Mouse (Mus musculus) intestine, embryonic 15.5 days (tissue): ENCODE measurements around the gene Dennd6b. TPM values are rescaled to one million over a fixed set of nuclear protein-coding genes. Genes with fewer than 3 reads are reported as not detected.

Source experiments
- ATAC-seq: fragments of 200-750 bp; cut with Nextera tagmentation; 2 replicates; pipeline ENCODE4 v1.8.0; 2017; ENCODE audit warnings: moderate TSS enrichment, moderate library complexity
- H3K27ac ChIP-seq: fragments of 300-500 bp; sonication (generic); 2 replicates; pipeline ENCODE4 v1.5.1; 2015; ENCODE audit warnings: mild to moderate bottlenecking, inconsistent platforms
- H3K27me3 ChIP-seq: fragments of 300-500 bp; sonication (generic); replicated peaks from 2 replicates; pipeline ENCODE4 v1.6.1; 2015; ENCODE audit warnings: inconsistent platforms
- H3K36me3 ChIP-seq: fragments of 300-500 bp; sonication (generic); 2 replicates; pipeline ENCODE4 v1.6.1; 2015; ENCODE audit warnings: inconsistent platforms
- H3K4me1 ChIP-seq: fragments of 300-500 bp; sonication (generic); replicated peaks from 2 replicates; pipeline ENCODE4 v1.6.1; 2015; ENCODE audit warnings: inconsistent platforms
- H3K4me2 ChIP-seq: fragments of 300-500 bp; sonication (generic); replicated peaks from 2 replicates; pipeline ENCODE4 v1.6.1; 2015; ENCODE audit warnings: mild to moderate bottlenecking, inconsistent platforms
- H3K4me3 ChIP-seq: fragments of 300-500 bp; sonication (generic); replicated peaks from 2 replicates; pipeline ENCODE4 v1.5.1; 2015; ENCODE audit warnings: inconsistent platforms
- H3K9ac ChIP-seq: fragments of 300-500 bp; sonication (generic); 2 replicates; pipeline ENCODE4 v1.6.1; 2015; ENCODE audit warnings: inconsistent platforms
- H3K9me3 ChIP-seq: fragments of 300-500 bp; sonication (generic); 2 replicates; pipeline ENCODE4 v1.6.1; 2016; ENCODE audit warnings: inconsistent platforms
- WGBS: fragments of 180-500 bp; shearing (Covaris S2); methylation state at CpG from one replicate; pipeline ENCODE4 v1.1.7; 2015; 5-methylcytosine and 5-hydroxymethylcytosine counted together
- polyA plus RNA-seq: library from polyadenylated mRNA; unstranded; fragments of >200 nt; fragmentation: Nextera tagmentation; extraction: Ambion mirVana; gene quantifications from 2 replicates; pipeline ENCODE4 v1.2.1, GENCODE M21; 2015

Gene Dennd6b
- 12.1 and 13.1 TPM in 2 replicates for polyA plus RNA-seq

DNA sequence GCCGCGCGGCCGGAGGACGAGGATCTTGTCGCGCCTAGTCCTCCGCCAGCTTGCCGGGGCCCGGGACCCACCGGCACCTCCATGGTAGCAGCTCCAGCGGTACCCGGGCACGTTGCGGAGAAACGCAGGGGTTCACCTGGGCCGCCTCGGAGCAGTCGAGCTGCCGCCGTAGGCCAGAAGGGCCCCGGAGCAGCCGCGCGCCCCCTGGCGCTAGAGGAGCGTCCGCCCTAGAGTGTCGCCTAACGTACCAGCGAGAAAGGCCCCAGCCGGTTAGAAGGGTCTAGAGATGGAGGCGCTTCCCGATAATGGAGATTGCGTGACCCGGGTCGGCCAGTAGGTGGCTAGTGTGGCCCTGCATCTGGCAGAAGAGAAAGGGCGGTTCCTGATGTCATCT is at the start of gene Dennd6b:
Gene Dennd6b, minus strand, starts transcription at position 184 of the 394 bp plus-strand sequence.
- H3K27me3 ChIP-seq = no peaks in the 10 kb centered on the region
- H3K4me1 ChIP-seq = peaks cover 14% of the 10 kb centered on the region
- H3K36me3 ChIP-seq = no peaks in the 10 kb centered on the region
- under 1% methylated on average over 38 of the region's 38 CpGs for WGBS
- no peaks in the 10 kb centered on the region for H3K9me3 ChIP-seq
- peak; percentile 99 for ATAC-seq
- peak within 1 kb of the TSS; percentile 82 for H3K4me2 ChIP-seq
- H3K27ac ChIP-seq = peak within 1 kb of the TSS; percentile 92
- peak within 1 kb of the TSS; percentile 71 for H3K9ac ChIP-seq
- H3K4me3 ChIP-seq = peak within 1 kb of the TSS; percentile 59

DNA sequence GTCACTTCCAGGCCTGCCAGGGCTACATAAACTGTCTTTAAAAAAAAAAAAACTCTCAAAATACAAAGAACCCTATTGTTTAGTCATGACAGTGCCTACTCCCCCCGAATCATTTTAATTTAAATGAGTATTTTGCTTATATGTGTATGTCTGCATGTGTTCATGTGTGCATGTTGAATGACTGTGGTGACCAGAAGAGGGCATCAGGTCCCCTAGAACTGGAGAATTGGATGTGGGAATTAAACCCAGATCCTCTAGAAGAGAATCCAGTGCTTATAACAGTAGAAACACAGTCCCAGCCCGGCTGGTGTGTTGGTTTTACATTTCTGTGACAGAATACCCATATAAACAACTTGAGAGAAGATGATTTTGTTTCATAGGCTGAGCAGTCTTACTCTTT is 44.7 kb upstream of the Dennd6b start:
- no peak for ATAC-seq
- Histone ChIP-seq H3K9me3 (no peaks in the 10 kb centered on the region), H3K4me1 (no peaks in the 10 kb centered on the region), H3K27ac (no peak overlapping the region), H3K4me3 (no peak overlapping the region), H3K4me2 (no peak overlapping the region), H3K36me3 (no peaks in the 10 kb centered on the region), H3K27me3 (no peaks in the 10 kb centered on the region), H3K9ac (no peak overlapping the region)
- WGBS = 63% methylated on average over 2 of the region's 2 CpGs

GRCm38 (mm10) chr15:89239751-89240392 is 43.6 kb upstream of the Dennd6b start:
- no peaks in the 10 kb centered on the region for H3K27me3 ChIP-seq
- H3K36me3 ChIP-seq = no peaks in the 10 kb centered on the region
- no peak for ATAC-seq
- no peaks in the 10 kb centered on the region for H3K9me3 ChIP-seq
- H3K9ac ChIP-seq = no peak overlapping the region
- H3K4me2 ChIP-seq = no peak overlapping the region
- WGBS = 60% methylated on average over 3 of the region's 3 CpGs
- no peak overlapping the region for H3K27ac ChIP-seq
- H3K4me1 ChIP-seq = no peaks in the 10 kb centered on the region
- no peak overlapping the region for H3K4me3 ChIP-seq

- Histone ChIP-seq H3K36me3 (no peaks in the 10 kb centered on the region), H3K9me3 (no peaks in the 10 kb centered on the region), H3K4me2 (no peak overlapping the region), H3K9ac (no peak overlapping the region), H3K4me1 (no peaks in the 10 kb centered on the region), H3K27me3 (no peaks in the 10 kb centered on the region), H3K27ac (no peak overlapping the region), H3K4me3 (no peak overlapping the region)
- WGBS = 79% methylated on average over 4 of the region's 4 CpGs
- ATAC-seq = no peak
These were observed 37.8 kb upstream of the Dennd6b start for GRCm38 (mm10) chr15:89234052-89234451.

DNA sequence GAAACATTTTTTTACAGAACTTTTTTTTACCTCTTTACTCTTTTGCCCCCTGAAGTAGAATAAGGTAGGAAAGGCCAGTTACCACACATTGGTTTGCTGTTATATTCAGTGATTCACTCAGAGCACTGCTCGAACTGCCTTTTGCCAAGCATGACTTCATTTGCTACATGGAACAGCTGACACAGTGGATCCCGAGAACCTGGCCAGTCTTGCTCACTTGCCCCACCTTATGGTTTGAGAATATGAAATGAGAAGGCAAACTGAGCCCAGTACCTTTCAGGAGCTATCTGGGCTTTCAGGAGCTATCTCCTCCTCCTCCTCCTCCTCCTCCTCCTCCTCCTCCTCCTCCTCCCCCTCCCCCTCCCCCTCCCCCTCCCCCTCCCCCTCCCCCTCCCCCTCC is 37.3 kb upstream of the Dennd6b start:
- Histone ChIP-seq H3K27me3 (no peaks in the 10 kb centered on the region), H3K36me3 (no peaks in the 10 kb centered on the region), H3K27ac (no peak overlapping the region), H3K4me3 (no peak overlapping the region), H3K4me2 (no peak overlapping the region), H3K9ac (no peak overlapping the region), H3K4me1 (no peaks in the 10 kb centered on the region), H3K9me3 (no peaks in the 10 kb centered on the region)
- 44% methylated on average over 2 of the region's 2 CpGs for WGBS
- no peak for ATAC-seq

DNA sequence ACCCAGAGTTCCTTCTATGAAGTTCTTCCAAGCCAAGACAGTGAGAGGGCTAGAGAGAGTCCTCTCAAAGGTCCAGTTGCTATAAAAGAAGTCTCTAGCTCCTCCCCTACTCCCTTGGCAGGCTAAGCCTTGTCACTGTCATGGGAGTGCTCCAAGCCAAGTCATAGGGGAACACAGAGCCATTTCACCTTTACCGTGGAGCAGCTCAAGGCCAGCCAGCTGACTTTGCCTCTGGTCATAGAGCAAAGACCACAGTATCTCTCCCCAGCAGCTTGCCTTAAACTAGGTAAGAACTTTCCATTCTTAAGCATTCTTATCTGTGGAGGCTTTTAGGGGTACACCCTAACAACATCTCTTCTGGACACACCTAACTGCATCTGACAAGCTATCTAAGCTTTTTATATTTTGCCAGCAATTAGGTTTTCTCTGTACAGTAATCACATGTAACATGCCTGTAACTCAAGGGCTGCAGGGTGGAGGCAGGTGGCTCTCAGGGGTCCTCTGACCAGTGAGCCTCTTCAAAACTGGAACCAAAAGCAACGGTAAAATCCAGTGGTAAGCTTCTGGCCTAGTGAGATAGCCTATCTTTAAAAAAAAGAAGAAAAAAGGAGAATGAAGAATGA is 19.4 kb upstream of the Dennd6b start:
- ATAC-seq = no peak
- peaks cover 6% of the 10 kb centered on the region for H3K36me3 ChIP-seq
- H3K27me3 ChIP-seq = no peaks in the 10 kb centered on the region
- H3K27ac ChIP-seq = no peak overlapping the region
- H3K4me3 ChIP-seq = no peak overlapping the region
- H3K4me2 ChIP-seq = no peak overlapping the region
- 87% methylated on average over 2 of the region's 2 CpGs for WGBS
- peaks cover 6% of the 10 kb centered on the region; the same call in 1 of the 2 replicates for H3K4me1 ChIP-seq
- H3K9me3 ChIP-seq = no peaks in the 10 kb centered on the region
- no peak overlapping the region for H3K9ac ChIP-seq

DNA sequence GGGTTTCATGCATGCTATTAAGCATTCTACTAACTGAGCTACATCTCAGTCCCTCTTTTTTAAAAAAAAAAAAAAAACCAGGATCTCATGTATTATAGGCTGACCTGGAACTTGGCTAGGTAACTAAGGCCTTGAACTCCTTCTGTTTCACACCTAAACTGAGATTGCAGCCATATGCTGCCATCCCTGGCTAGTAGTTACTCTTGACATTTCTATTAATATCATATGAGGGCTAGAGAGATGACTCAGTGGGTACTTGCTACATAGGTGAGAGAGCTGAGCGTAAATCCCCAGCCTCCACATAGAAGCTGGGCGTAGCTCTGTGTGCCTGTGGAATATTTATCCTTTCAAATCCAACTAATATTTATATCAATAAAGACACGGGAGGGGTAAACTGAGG is 18.7 kb upstream of the Dennd6b start:
- H3K9me3 ChIP-seq = no peaks in the 10 kb centered on the region
- H3K4me2 ChIP-seq = no peak overlapping the region
- no peak overlapping the region for H3K27ac ChIP-seq
- no peak overlapping the region for H3K9ac ChIP-seq
- H3K27me3 ChIP-seq = no peaks in the 10 kb centered on the region
- H3K36me3 ChIP-seq = peaks cover 6% of the 10 kb centered on the region
- no peak for ATAC-seq
- WGBS = 92% methylated on average over 3 of the region's 3 CpGs
- no peak overlapping the region for H3K4me3 ChIP-seq
- peaks cover 9% of the 10 kb centered on the region; the same call in 1 of the 2 replicates for H3K4me1 ChIP-seq

- peaks cover 6% of the 10 kb centered on the region for H3K36me3 ChIP-seq
- H3K27ac ChIP-seq = no peak overlapping the region
- no peaks in the 10 kb centered on the region for H3K9me3 ChIP-seq
- peaks cover 9% of the 10 kb centered on the region; the same call in 1 of the 2 replicates for H3K4me1 ChIP-seq
- 85% methylated on average over 3 of the region's 3 CpGs for WGBS
- ATAC-seq = no peak
- H3K9ac ChIP-seq = no peak overlapping the region
- no peak overlapping the region for H3K4me2 ChIP-seq
- H3K4me3 ChIP-seq = no peak overlapping the region
- H3K27me3 ChIP-seq = no peaks in the 10 kb centered on the region
These were observed 17.2 kb upstream of the Dennd6b start for GRCm38 (mm10) chr15:89213517-89213916.

- no peaks in the 10 kb centered on the region for H3K27me3 ChIP-seq
- peaks cover 9% of the 10 kb centered on the region; the same call in 1 of the 2 replicates for H3K4me1 ChIP-seq
- H3K27ac ChIP-seq = no peak overlapping the region
- H3K36me3 ChIP-seq = peaks cover 6% of the 10 kb centered on the region
- no peaks in the 10 kb centered on the region for H3K9me3 ChIP-seq
- H3K4me2 ChIP-seq = peak overlapping the region; percentile 83
- peak overlapping the region; percentile 89 for H3K4me3 ChIP-seq
- H3K9ac ChIP-seq = no peak overlapping the region
- WGBS = 70% methylated on average over 6 of the region's 6 CpGs
- no peak for ATAC-seq
These were observed 16.2 kb upstream of the Dennd6b start for GRCm38 (mm10) chr15:89212495-89212894.

DNA sequence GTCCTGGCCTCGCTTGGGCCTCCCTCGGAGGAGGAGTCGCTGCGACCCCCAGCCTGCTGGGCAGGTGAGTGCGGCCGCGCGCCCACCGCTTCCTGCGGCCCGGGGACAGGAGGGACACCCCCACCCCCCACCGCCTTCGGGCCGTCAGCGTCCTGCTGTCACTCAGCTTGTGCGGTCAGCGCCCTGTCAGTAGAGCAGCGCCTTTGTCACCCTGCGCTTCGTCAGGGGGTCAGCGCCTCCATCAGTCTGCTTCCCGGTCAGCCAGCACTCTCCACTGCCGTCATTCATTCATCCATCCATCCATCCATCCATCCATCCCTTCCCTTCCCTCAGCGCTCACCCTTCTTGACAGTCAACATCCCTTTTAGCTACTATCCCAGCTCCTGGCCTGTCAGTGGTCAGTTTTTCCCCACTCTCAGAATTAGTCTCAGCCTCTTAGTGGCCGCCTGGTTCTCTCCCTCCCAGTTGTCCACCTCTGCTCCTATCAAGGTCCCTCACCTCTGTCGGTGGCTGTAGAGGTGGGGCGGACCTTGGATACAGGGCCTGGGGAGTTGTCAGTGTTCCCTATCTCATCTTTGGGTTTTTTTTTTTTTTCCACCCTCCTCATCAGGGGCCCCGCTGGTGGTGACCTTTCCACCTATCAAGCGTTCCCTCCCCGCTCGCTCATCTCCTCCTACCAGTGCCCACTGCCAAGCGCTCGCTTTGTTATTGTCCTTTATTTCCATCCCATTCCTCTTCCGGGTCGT is 15.6 kb upstream of the Dennd6b start:
- H3K9me3 ChIP-seq = no peaks in the 10 kb centered on the region
- no peaks in the 10 kb centered on the region for H3K27me3 ChIP-seq
- H3K9ac ChIP-seq = peak overlapping the region; percentile 97
- H3K4me1 ChIP-seq = peaks cover 9% of the 10 kb centered on the region; the same call in 1 of the 2 replicates
- 2% methylated on average over 35 of the region's 35 CpGs for WGBS
- peak overlapping the region; percentile 68 for H3K27ac ChIP-seq
- peaks cover 6% of the 10 kb centered on the region for H3K36me3 ChIP-seq
- peak overlapping the region; percentile 83 for H3K4me2 ChIP-seq
- no peak; the same call in none of the 2 replicates for ATAC-seq
- H3K4me3 ChIP-seq = peak overlapping the region; percentile 89

GRCm38 (mm10) chr15:89210915-89211715 is 14.8 kb upstream of the Dennd6b start, which contains the start of gene Ppp6r2:
Gene Ppp6r2 (plus strand): TSS chr15:89211553.
- 2% methylated on average over 70 of the region's 73 CpGs for whole genome bisulfite sequencing
- Histone ChIP-seq H3K27ac (peak within 1 kb of the TSS; percentile 68), H3K9me3 (no peaks in the 10 kb centered on the region), H3K4me3 (peak within 1 kb of the TSS; percentile 89), H3K27me3 (no peaks in the 10 kb centered on the region), H3K36me3 (no peaks in the 10 kb centered on the region), H3K4me1 (peaks cover 9% of the 10 kb centered on the region; the same call in 1 of the 2 replicates), H3K9ac (peak within 1 kb of the TSS; percentile 97), H3K4me2 (peak within 1 kb of the TSS; percentile 83)
- ATAC-seq = peak; percentile 87
